Mouse (Mus musculus) ES-E14 (cell line): Measurements from ENCODE around the gene Fxyd2. TPM values are rescaled to one million over a fixed set of nuclear protein-coding genes. Genes with fewer than 3 reads are reported as not detected.

Experiments used
- DNase-seq: peaks from one replicate; pipeline ENCODE4 v3.0.0-alpha.2; 2013; ENCODE audit warnings: low read depth, low spot score
- H3K27ac ChIP-seq: 2 replicates; pipeline ENCODE4 v1.5.1; 2012; ENCODE audit warnings: low read depth, mild to moderate bottlenecking, low read length, moderate library complexity, mixed read lengths; ENCODE audit not compliant: poor library complexity, insufficient read depth, severe bottlenecking
- H3K36me3 ChIP-seq: 2 replicates; pipeline ENCODE4 v1.6.1; 2012; ENCODE audit warnings: mild to moderate bottlenecking, low read length, moderate library complexity, mixed read lengths; ENCODE audit not compliant: control insufficient read depth, poor library complexity, insufficient read depth, severe bottlenecking
- H3K4me1 ChIP-seq, 2 experiments: fragments of 150-350 bp in 1 of 2; sonication (generic) in 1 of 2; 2 replicates each; pipeline ENCODE4 v1.6.1; 2012; ENCODE audit warnings: low read length in 2 of 2, mild to moderate bottlenecking in 1 of 2, mixed read lengths in 1 of 2; ENCODE audit not compliant: control insufficient read depth in 2 of 2, insufficient read depth in 2 of 2, poor library complexity in 1 of 2
- H3K4me3 ChIP-seq, 2 experiments: fragments of 150-350 bp in 1 of 2; sonication (generic) in 1 of 2; 2 replicates each; pipeline ENCODE4 v1.5.1; 2012; ENCODE audit warnings: low read length in 2 of 2, low read depth in 1 of 2, mild to moderate bottlenecking in 1 of 2, mixed read lengths in 1 of 2; ENCODE audit not compliant: insufficient read depth in 1 of 2, poor library complexity in 1 of 2, severe bottlenecking in 1 of 2
- H3K9ac ChIP-seq: 2 replicates; pipeline ENCODE4 v1.6.1; 2012; ENCODE audit warnings: low read depth, mild to moderate bottlenecking, low read length, mixed read lengths; ENCODE audit not compliant: poor library complexity, insufficient read depth, severe bottlenecking
- H3K9me3 ChIP-seq: fragments of 150-350 bp; sonication (generic); 2 replicates; pipeline ENCODE4 v1.6.1; 2012; ENCODE audit warnings: low read depth, mild to moderate bottlenecking, low read length; ENCODE audit not compliant: control insufficient read depth, insufficient read depth
- CHD2 ChIP-seq: IDR thresholded peaks from 2 replicates; pipeline ENCODE4 v1.6.1; 2014; ENCODE audit warnings: mild to moderate bottlenecking, low read depth, low read length, inconsistent platforms
- HCFC1 ChIP-seq: IDR thresholded peaks from 2 replicates; pipeline ENCODE4 v1.6.1; 2012; ENCODE audit warnings: low read length, inconsistent platforms, borderline replicate concordance; ENCODE audit not compliant: insufficient read depth
- MAFK ChIP-seq: IDR thresholded peaks from 2 replicates; pipeline ENCODE4 v1.6.1; 2014; ENCODE audit warnings: mild to moderate bottlenecking, low read depth, low read length, inconsistent platforms; ENCODE audit not compliant: insufficient read depth
- ZC3H11A ChIP-seq: IDR thresholded peaks from 2 replicates; pipeline ENCODE4 v1.6.1; 2012; ENCODE audit warnings: low read depth, mild to moderate bottlenecking, inconsistent platforms, low read length, borderline replicate concordance
- ZNF384 ChIP-seq: IDR thresholded peaks from 2 replicates; pipeline ENCODE4 v1.6.1; 2012; ENCODE audit warnings: low read depth, low read length, inconsistent platforms
- in situ Hi-C, 2 experiments: fragments of 600-800 bp; cut with MboI; formaldehyde crosslinking; loops; one replicate each; pipeline ENCODE4 v1.15.1; 2025; ENCODE audit warnings: low sequenced_read_pairs in 2 of 2, inconsistent platforms in 1 of 2; ENCODE audit not compliant: unreplicated experiment in 2 of 2
- total RNA-seq: library from RNA; depleted of rRNA; stranded (reverse); fragments of 300-350 nt; gene quantifications from 2 replicates; pipeline ENCODE4 v1.2.3, GENCODE M21; 2012

Gene Fxyd2
- total RNA-seq, 1 experiment = 2.2 TPM

GRCm38 (mm10) chr9:45415912-45416311 is 16.4 kb downstream of the Fxyd2 start:
- H3K4me3 ChIP-seq = no peak overlapping the region
- no peak overlapping the region for H3K27ac ChIP-seq
- H3K9me3 ChIP-seq = no peaks in the 10 kb centered on the region
- no peaks in the 10 kb centered on the region for H3K4me1 ChIP-seq
- TF ChIP-seq MAFK (no peak), ZC3H11A (no peak), ZNF384 (no peak), CHD2 (no peak), HCFC1 (no peak)
- H3K36me3 ChIP-seq = no peaks in the 10 kb centered on the region
- no peak for DNase-seq
- in situ Hi-C loops = loop anchor here (10.0 kb wide), 2 partner anchors 111 to 191 kb away; no protein-coding TSS in a partner anchor
- H3K9ac ChIP-seq = no peak overlapping the region

- Histone ChIP-seq H3K9ac (no peak overlapping the region), H3K36me3 (no peaks in the 10 kb centered on the region), H3K4me3 (no peak overlapping the region), H3K9me3 (no peaks in the 10 kb centered on the region), H3K27ac (no peak overlapping the region), H3K4me1 (no peaks in the 10 kb centered on the region)
- TF ChIP-seq HCFC1 (no peak), ZC3H11A (peak; percentile 70; the same call in 1 of the 2 replicates), ZNF384 (no peak)
- in situ Hi-C loops = loop anchor here (10.0 kb wide), 2 partner anchors 112 to 192 kb away; no protein-coding TSS in a partner anchor
- no peak for DNase-seq
Measured at GRCm38 (mm10) chr9:45417245-45417644, 17.8 kb downstream of the Fxyd2 start.

DNA sequence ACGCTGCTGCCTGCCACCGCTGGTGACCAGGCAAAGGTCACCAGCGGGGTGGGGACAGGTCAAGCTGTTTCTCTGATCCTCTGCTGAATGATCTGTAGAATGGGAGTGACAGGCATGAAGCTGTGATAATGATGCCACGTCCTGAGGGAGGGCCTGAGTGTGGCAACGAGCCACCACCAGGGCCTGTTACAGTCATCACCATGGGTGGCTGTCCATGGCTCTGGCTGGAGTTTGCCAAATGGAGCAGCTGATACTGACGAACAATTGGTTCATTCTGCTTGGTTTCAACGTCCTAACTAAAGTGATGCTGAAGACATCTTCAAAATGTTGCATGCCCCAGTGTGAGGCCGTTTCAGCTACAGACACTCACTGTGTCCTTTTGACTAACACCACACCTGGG is 18.8 kb downstream of the Fxyd2 start:
- H3K4me1 ChIP-seq = no peaks in the 10 kb centered on the region
- no peaks in the 10 kb centered on the region for H3K9me3 ChIP-seq
- H3K4me3 ChIP-seq = no peak overlapping the region
- no peaks in the 10 kb centered on the region for H3K36me3 ChIP-seq
- TF ChIP-seq ZC3H11A (no peak), MAFK (no peak), HCFC1 (no peak), CHD2 (no peak), ZNF384 (no peak)
- H3K27ac ChIP-seq = no peak overlapping the region
- H3K9ac ChIP-seq = no peak overlapping the region
- in situ Hi-C loops = loop anchor here (10.0 kb wide), 2 partner anchors 113 to 193 kb away; no protein-coding TSS in a partner anchor
- no peak for DNase-seq

DNA sequence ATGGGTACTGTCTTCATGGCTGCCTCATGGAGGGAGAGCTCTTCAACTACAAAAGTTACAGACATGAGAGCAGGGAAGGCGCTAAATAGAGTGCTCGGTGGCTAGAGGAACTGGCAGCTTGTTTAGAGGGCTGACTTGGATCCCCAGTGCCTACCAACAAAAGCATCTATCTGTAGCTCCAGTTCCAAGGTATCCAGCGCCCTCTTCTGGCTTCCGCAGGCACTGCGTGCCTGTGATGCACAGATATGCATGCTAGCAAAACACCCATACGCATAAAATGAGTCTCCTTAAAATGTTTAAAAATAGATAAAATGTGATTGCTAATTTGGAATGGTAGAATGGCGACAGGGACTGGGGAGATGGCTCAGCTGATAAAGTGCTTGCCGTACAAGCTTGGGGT is 21.7 kb downstream of the Fxyd2 start:
- Histone ChIP-seq H3K9ac (no peak overlapping the region), H3K36me3 (no peaks in the 10 kb centered on the region), H3K4me3 (no peak overlapping the region), H3K27ac (no peak overlapping the region), H3K4me1 (no peaks in the 10 kb centered on the region), H3K9me3 (no peaks in the 10 kb centered on the region)
- no peak for TF ChIP-seq ZNF384
- TF ChIP-seq ZC3H11A = peak; percentile 71; the same call in 1 of the 2 replicates
- DNase-seq = peak; percentile 60
- in situ Hi-C loops = no loop called here

DNA sequence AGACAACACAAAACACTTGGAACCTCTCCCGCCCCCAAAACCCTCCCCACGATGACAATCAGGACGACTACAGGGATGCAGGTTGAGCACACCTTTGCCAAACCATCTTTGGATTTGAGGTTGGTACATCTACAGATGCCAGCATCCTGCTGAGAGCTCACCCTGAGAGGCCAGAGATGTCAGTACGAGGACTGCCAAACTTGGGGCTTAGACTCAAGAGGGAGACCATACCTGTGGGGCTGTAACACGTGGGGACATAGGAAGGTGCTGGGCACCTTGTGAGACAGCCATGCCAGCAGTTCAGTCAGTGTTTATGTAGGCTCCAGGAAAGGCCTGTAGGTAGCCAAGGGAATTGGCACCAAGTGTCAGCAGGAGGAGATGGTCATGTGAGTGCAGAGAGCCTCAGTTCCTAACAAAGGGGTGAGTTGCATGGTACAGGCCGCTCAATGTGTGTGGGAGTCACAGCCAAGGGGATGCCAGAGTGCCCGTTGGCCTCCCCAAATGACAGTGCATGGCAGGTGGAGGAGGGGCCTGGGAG is 23.4 kb downstream of the Fxyd2 start:
- in situ Hi-C loops = no loop called here
- Histone ChIP-seq H3K4me3 (no peak overlapping the region), H3K4me1 (no peaks in the 10 kb centered on the region), H3K9ac (no peak overlapping the region), H3K27ac (no peak overlapping the region), H3K36me3 (no peaks in the 10 kb centered on the region), H3K9me3 (no peaks in the 10 kb centered on the region)
- DNase-seq = no peak
- TF ChIP-seq ZC3H11A (no peak), CHD2 (no peak), HCFC1 (no peak), ZNF384 (no peak), MAFK (no peak)
